Mouse (Mus musculus): ENCODE results near the gene Ush1c. TPM values are rescaled to one million over a fixed set of nuclear protein-coding genes. Genes with fewer than 3 reads are reported as not detected.
A peak's percentile ranks its signal among the peaks of the same experiment; 100 is the strongest.
"Not testable (repeated sequence)": the region's sequence is repeated elsewhere in the genome, so short reads cannot be mapped to it uniquely, and the experiment has no call there.

Gene Ush1c
- polyA plus RNA-seq, 1 experiment from 2014 or later: 1.4 TPM

DNA sequence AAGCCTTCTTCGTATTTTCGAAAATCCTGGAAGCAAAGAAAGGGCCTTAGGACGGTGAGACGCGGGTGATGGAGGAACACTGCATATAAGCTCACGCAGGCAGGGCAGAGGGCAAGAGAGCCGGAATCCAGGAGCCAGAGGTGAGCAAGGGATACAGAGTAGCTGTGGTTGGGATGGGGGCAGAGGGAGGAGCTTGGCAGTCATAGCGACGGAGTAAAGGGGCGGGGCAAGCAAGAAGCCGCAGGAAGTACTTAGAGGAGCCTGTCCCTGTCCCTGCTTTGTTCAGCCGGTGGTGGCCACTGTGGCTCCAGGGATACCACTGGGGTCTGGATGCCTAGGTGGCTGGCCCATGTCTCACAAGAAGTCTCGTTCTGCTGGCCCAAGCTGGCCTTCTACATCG lies 36.7 kb downstream of the Ush1c start:
- H3K4me1 ChIP-seq (replicated peaks): peaks cover 7% of the 10 kb centered on the region
- no peak overlapping the region for H3K9ac ChIP-seq
- H3K4me2 ChIP-seq: 0 out of 2 replicates have a peak overlapping the region, but pooled peaks have one; percentile 20
- no peak overlapping the region for H3K27ac ChIP-seq (replicated peaks)
- 14% methylated on average over 14 of the region's 14 CpGs for WGBS
- peak; percentile 48; the same call in 1 of the 2 replicates for ATAC-seq (ENCODE audit: low read depth)
- H3K36me3 ChIP-seq: no peaks in the 10 kb centered on the region
- peaks cover 4% of the 10 kb centered on the region; the same call in 1 of the 2 replicates for H3K27me3 ChIP-seq
- no peak overlapping the region for H3K4me3 ChIP-seq
- no peaks in the 10 kb centered on the region for H3K9me3 ChIP-seq

DNA sequence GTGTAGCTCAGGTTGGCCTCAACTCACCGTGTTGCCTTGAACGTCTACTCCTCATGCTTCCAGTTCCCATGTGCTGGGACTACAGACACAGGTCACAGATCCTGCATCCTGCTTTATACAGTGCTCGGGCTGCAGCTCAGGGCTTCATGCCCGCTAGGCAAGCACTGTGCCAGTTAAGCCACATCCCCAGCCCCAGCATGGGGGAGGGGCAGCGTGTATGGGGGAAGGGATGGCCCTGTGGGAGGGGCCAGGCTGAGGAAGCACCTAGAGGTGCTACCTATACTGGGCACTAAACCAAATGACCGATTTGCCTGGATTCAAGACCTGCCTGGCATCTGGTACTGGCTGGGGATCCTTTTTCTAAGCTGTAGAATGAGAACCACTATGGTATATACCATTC lies 38.3 kb downstream of the Ush1c start:
- H3K4me2 ChIP-seq: no peak overlapping the region
- no peak overlapping the region for H3K27ac ChIP-seq (replicated peaks)
- 69% methylated on average over 6 of the region's 6 CpGs for WGBS
- no peaks in the 10 kb centered on the region for H3K9me3 ChIP-seq
- H3K9ac ChIP-seq: no peak overlapping the region
- H3K4me3 ChIP-seq: no peak overlapping the region
- ATAC-seq (ENCODE audit: low read depth): no peak
- H3K36me3 ChIP-seq: no peaks in the 10 kb centered on the region
- peaks cover 4% of the 10 kb centered on the region; the same call in 1 of the 2 replicates for H3K27me3 ChIP-seq
- H3K4me1 ChIP-seq (replicated peaks): peaks cover 7% of the 10 kb centered on the region

- Histone ChIP-seq H3K4me2 (no peak overlapping the region), H3K4me3 (no peak overlapping the region), H3K4me1 (replicated peaks) (no peaks in the 10 kb centered on the region), H3K27me3 (peaks cover 4% of the 10 kb centered on the region; the same call in 1 of the 2 replicates), H3K36me3 (no peaks in the 10 kb centered on the region), H3K27ac (replicated peaks) (no peak overlapping the region), H3K9me3 (no peaks in the 10 kb centered on the region), H3K9ac (no peak overlapping the region)
- WGBS: 90% methylated on average over 5 of the region's 5 CpGs
- ATAC-seq (ENCODE audit: low read depth): no peak
These were observed 42.9 kb downstream of the Ush1c start for GRCm38 (mm10) chr7:46195356-46195755.

GRCm38 (mm10) chr7:46184232-46184631 lies 54.1 kb downstream of the Ush1c start:
- peaks cover 11% of the 10 kb centered on the region for H3K4me1 ChIP-seq (replicated peaks)
- H3K36me3 ChIP-seq: no peaks in the 10 kb centered on the region
- H3K27ac ChIP-seq (replicated peaks): no peak overlapping the region
- H3K9me3 ChIP-seq: no peaks in the 10 kb centered on the region
- H3K27me3 ChIP-seq: peaks cover 39% of the 10 kb centered on the region
- no peak for ATAC-seq (ENCODE audit: low read depth)
- no peak overlapping the region for H3K9ac ChIP-seq
- H3K4me3 ChIP-seq: no peak overlapping the region
- H3K4me2 ChIP-seq: no peak overlapping the region

GRCm38 (mm10) chr7:46181590-46181989 lies 56.7 kb downstream of the Ush1c start:
- Histone ChIP-seq H3K27ac (replicated peaks) (no peak overlapping the region), H3K27me3 (peaks cover 66% of the 10 kb centered on the region), H3K36me3 (no peaks in the 10 kb centered on the region), H3K9ac (no peak overlapping the region), H3K4me1 (replicated peaks) (peaks cover 15% of the 10 kb centered on the region), H3K4me3 (no peak overlapping the region), H3K9me3 (no peaks in the 10 kb centered on the region), H3K4me2 (no peak overlapping the region)
- WGBS: 5% methylated on average over 3 of the region's 3 CpGs
- peak; percentile 54; the same call in 1 of the 2 replicates for ATAC-seq (ENCODE audit: low read depth)

- Histone ChIP-seq H3K4me1 (replicated peaks) (peaks cover 15% of the 10 kb centered on the region), H3K9me3 (no peaks in the 10 kb centered on the region), H3K9ac (peak within 1 kb of the TSS; percentile 71), H3K27ac (replicated peaks) (no peak within 1 kb of the TSS), H3K36me3 (no peaks in the 10 kb centered on the region), H3K4me3 (peak within 1 kb of the TSS; percentile 48), H3K4me2 (peak within 1 kb of the TSS; percentile 80), H3K27me3 (peaks cover 73% of the 10 kb centered on the region)
- peak; percentile 49 for ATAC-seq (ENCODE audit: low read depth)
- WGBS: 1% methylated on average over 53 of the region's 75 CpGs
These were observed 58.6 kb downstream of the Ush1c start, which contains the start of gene Abcc8 for GRCm38 (mm10) chr7:46179431-46180275. Abcc8 (minus strand) TSS chr7:46180033.

GRCm38 (mm10) chr7:46168980-46169379 lies 69.3 kb downstream of the Ush1c start:
- H3K4me2 ChIP-seq; ATAC-seq (ENCODE audit: low read depth); H3K27me3 ChIP-seq; H3K4me1 ChIP-seq (replicated peaks); H3K36me3 ChIP-seq; H3K9me3 ChIP-seq; H3K9ac ChIP-seq; H3K27ac ChIP-seq (replicated peaks); H3K4me3 ChIP-seq: not testable (repeated sequence)
- 96% methylated on average over 1 of the region's 1 CpGs for WGBS

- no peak for ATAC-seq (ENCODE audit: low read depth)
- 89% methylated on average over 6 of the region's 6 CpGs for WGBS
- Histone ChIP-seq H3K4me1 (replicated peaks) (no peaks in the 10 kb centered on the region), H3K36me3 (no peaks in the 10 kb centered on the region), H3K4me2 (no peak overlapping the region), H3K9me3 (no peaks in the 10 kb centered on the region), H3K27ac (replicated peaks) (no peak overlapping the region), H3K9ac (no peak overlapping the region), H3K4me3 (no peak overlapping the region), H3K27me3 (no peaks in the 10 kb centered on the region)
These were observed 69.9 kb downstream of the Ush1c start for GRCm38 (mm10) chr7:46168402-46168801.

- 97% methylated on average over 7 of the region's 7 CpGs for WGBS
These were observed 70.4 kb downstream of the Ush1c start for GRCm38 (mm10) chr7:46167901-46168300.

GRCm38 (mm10) chr7:46165876-46166275 lies 72.4 kb downstream of the Ush1c start:
- 94% methylated on average over 11 of the region's 11 CpGs for WGBS

More at GRCm38 (mm10) chr7:46167901-46168300, 70.4 kb downstream of the Ush1c start:
- H3K4me3 ChIP-seq: no peak overlapping the region
- H3K4me2 ChIP-seq: no peak overlapping the region
- no peaks in the 10 kb centered on the region for H3K9me3 ChIP-seq
- H3K27me3 ChIP-seq: no peaks in the 10 kb centered on the region
- H3K4me1 ChIP-seq (replicated peaks): no peaks in the 10 kb centered on the region
- H3K27ac ChIP-seq (replicated peaks): no peak overlapping the region
- no peaks in the 10 kb centered on the region for H3K36me3 ChIP-seq
- no peak overlapping the region for H3K9ac ChIP-seq
- ATAC-seq (ENCODE audit: low read depth): no peak

GRCm38 (mm10) chr7:46162731-46163130 lies 75.6 kb downstream of the Ush1c start:
- H3K4me2 ChIP-seq: no peak overlapping the region
- H3K4me1 ChIP-seq (replicated peaks): peaks cover 8% of the 10 kb centered on the region
- no peaks in the 10 kb centered on the region for H3K9me3 ChIP-seq
- WGBS: 73% methylated on average over 5 of the region's 5 CpGs
- no peak overlapping the region; the same call in 1 of the 2 replicates for H3K27ac ChIP-seq (replicated peaks)
- no peak overlapping the region for H3K4me3 ChIP-seq
- no peaks in the 10 kb centered on the region for H3K27me3 ChIP-seq
- no peak for ATAC-seq (ENCODE audit: low read depth)
- H3K9ac ChIP-seq: no peak overlapping the region
- H3K36me3 ChIP-seq: no peaks in the 10 kb centered on the region

More at GRCm38 (mm10) chr7:46165876-46166275, 72.4 kb downstream of the Ush1c start:
- no peak overlapping the region for H3K27ac ChIP-seq (replicated peaks)
- no peak overlapping the region for H3K4me2 ChIP-seq
- H3K27me3 ChIP-seq: no peaks in the 10 kb centered on the region
- H3K4me3 ChIP-seq: no peak overlapping the region
- no peak for ATAC-seq (ENCODE audit: low read depth)
- H3K4me1 ChIP-seq (replicated peaks): peaks cover 8% of the 10 kb centered on the region
- no peak overlapping the region for H3K9ac ChIP-seq
- no peaks in the 10 kb centered on the region for H3K36me3 ChIP-seq
- no peaks in the 10 kb centered on the region for H3K9me3 ChIP-seq

- Histone ChIP-seq H3K36me3 (no peaks in the 10 kb centered on the region), H3K4me3 (no peak overlapping the region), H3K9ac (no peak overlapping the region), H3K4me2 (no peak overlapping the region), H3K27ac (replicated peaks) (no peak overlapping the region; the same call in 1 of the 2 replicates), H3K4me1 (replicated peaks) (peaks cover 8% of the 10 kb centered on the region), H3K27me3 (no peaks in the 10 kb centered on the region), H3K9me3 (no peaks in the 10 kb centered on the region)
- WGBS: 62% methylated on average over 11 of the region's 11 CpGs
- ATAC-seq (ENCODE audit: low read depth): peak; percentile 41; the same call in 1 of the 2 replicates
These were observed 76.1 kb downstream of the Ush1c start for GRCm38 (mm10) chr7:46162132-46162727.

Data from neural tube, embryonic 13.5 days (tissue).